Comparison of ENCODE assay signal across 8 mouse cellular contexts in the genomic region with DNA sequence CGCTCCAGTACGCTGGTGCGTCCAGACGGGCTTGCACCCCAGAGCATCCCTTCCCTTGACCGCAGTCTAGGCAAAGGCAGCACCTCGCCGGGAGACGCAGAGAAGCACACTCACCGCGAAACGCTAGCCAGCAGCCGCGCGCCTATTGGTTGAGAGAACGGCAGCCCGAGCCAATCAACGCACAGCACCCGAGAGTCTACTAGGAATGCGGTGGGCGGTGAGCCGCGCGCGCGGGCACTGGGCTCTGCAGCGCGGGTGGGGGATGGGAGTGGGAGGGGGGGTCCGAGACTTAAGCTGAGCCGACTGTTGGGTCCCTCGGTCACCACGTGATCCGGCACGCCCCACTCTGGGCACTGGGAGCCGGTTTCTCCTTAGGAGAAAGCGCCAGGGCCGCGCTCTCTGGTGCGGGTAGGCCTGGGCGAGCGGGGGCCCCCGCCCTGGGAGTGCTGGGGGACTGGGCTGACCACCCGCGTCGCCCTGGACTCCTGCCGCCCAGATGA. TPM values are rescaled to one million over a fixed set of nuclear protein-coding genes. Genes with fewer than 3 reads are reported as not detected.
DNase-seq lines count a peak whose midpoint lies in the region; ATAC-seq lines count a peak whose summit lies in the region.

No protein-coding gene starts in this region.

- H3K4me2 ChIP-seq in lung, embryonic 15.5 days: peak overlapping the region; percentile 79

- H3K9ac ChIP-seq in lung, embryonic 15.5 days: peak overlapping the region; percentile 69

- DNase-seq in Muller cell, postnatal 12 days (ENCODE audit: inconsistent ontology term): peak; percentile 97
- DNase-seq in cerebellum, adult 9-10 months: peak; percentile 95
- peak; percentile 97 for DNase-seq in hindbrain, embryonic 10.5 days (ENCODE audit: low spot score)
- DNase-seq in layer of hippocampus, adult 9-10 months (ENCODE audit: low spot score): peak; percentile 78
- peak; percentile 85 for DNase-seq in ovary, postnatal 14 days (ENCODE audit: low spot score)
- peak; percentile 85 to 88 for DNase-seq in thymus, postnatal 10 days (ENCODE audit: low spot score in 2 of 2)

- H3K4me1 ChIP-seq in hindbrain, embryonic 10.5 days (replicated peaks): peaks cover 76% of the 10 kb centered on the region
- H3K4me1 ChIP-seq in lung, embryonic 15.5 days: peaks cover 63% of the 10 kb centered on the region

- H3K36me3 ChIP-seq in hindbrain, embryonic 10.5 days: no peaks in the 10 kb centered on the region
- no peaks in the 10 kb centered on the region for H3K36me3 ChIP-seq in lung, embryonic 15.5 days

- H3K9me3 ChIP-seq in hindbrain, embryonic 10.5 days: no peaks in the 10 kb centered on the region
- H3K9me3 ChIP-seq in lung, embryonic 15.5 days: no peaks in the 10 kb centered on the region

- peak; percentile 80 for ATAC-seq in frontal cortex, adult (ENCODE audit: low TSS enrichment)
- ATAC-seq in lung, embryonic 15.5 days (ENCODE audit: borderline replicate concordance, extremely low read depth, low FRiP score, low TSS enrichment): peak; percentile 90

- WGBS in hindbrain, embryonic 10.5 days: under 1% methylated on average over 45 of the region's 45 CpGs
- 3% methylated on average over 45 of the region's 45 CpGs for WGBS in lung, embryonic 15.5 days

- H3K27me3 ChIP-seq in hindbrain, embryonic 10.5 days (ENCODE audit: insufficient read depth, poor library complexity, severe bottlenecking): peaks cover 24% of the 10 kb centered on the region
- H3K27me3 ChIP-seq in lung, embryonic 15.5 days: peaks cover 11% of the 10 kb centered on the region; the same call in 1 of the 2 replicates

- peak overlapping the region; percentile 59 for H3K4me3 ChIP-seq in hindbrain, embryonic 10.5 days
- peak overlapping the region; percentile 42 for H3K4me3 ChIP-seq in lung, embryonic 15.5 days

- peak overlapping the region; percentile 97 for H3K27ac ChIP-seq in hindbrain, embryonic 10.5 days
- peak overlapping the region; percentile 97 for H3K27ac ChIP-seq in lung, embryonic 15.5 days

RNA-seq across cellular contexts. Expression of gene Actg1, which starts 37.5 kb away (rescaled TPM):
- 3,119 and 3,536 TPM in 2 replicates for polyA plus RNA-seq in hindbrain, embryonic 10.5 days (2016; fragmentation: Nextera tagmentation; extraction: Ambion mirVana)
- polyA plus RNA-seq in lung, embryonic 15.5 days (2015; fragmentation: Nextera tagmentation; extraction: Ambion mirVana): 2,618 and 2,638 TPM in 2 replicates

RNA-seq across cellular contexts. Expression of gene Fscn2, which starts 50.5 kb away (rescaled TPM):
- 0.50 and 0.77 TPM in 2 replicates for polyA plus RNA-seq in hindbrain, embryonic 10.5 days (2016; fragmentation: Nextera tagmentation; extraction: Ambion mirVana)
- 0.38 and 0.56 TPM in 2 replicates for polyA plus RNA-seq in lung, embryonic 15.5 days (2015; fragmentation: Nextera tagmentation; extraction: Ambion mirVana)

Comparison
In these comparisons a context has a peak if more than half of its experiments do, and no peak if none do; other contexts are left out.
1. Peak in every context shown above with its lines: DNase-seq, ATAC-seq, H3K4me3 ChIP-seq and H3K27ac ChIP-seq.